Mouse (Mus musculus): ENCODE measurements at regions not wholly inside any gene's neighbourhood (a gene's known extent, or its start where the extent isn't known, plus 50 kb on each side); places are given as distances from the start of the nearest gene placed in this dataset.

DNA sequence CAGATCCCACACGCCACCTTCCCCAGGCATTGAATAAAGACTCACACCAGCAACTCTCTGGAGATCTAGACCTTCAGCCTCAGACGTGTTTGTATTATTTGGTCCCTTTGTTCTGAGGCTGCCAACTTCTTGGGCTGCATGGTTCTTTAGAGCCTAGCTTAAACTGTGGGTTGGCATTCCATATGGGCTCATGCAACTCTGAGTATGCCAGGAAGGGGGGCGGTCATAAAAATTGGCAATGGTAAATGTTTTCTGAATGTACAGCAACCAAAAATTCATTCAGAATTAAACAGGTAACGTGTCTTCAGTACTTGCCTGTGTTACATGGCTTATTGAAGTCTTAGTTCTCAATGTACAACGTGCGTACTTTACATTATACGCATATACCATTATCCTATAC is 103.1 kb downstream of the Dusp6 start:
- Histone ChIP-seq H3K4me3 (ENCODE audit: insufficient read depth, low read length) (no peak overlapping the region), H3K27ac (ENCODE audit: insufficient read depth, low read depth, low read length) (no peak overlapping the region)

DNA sequence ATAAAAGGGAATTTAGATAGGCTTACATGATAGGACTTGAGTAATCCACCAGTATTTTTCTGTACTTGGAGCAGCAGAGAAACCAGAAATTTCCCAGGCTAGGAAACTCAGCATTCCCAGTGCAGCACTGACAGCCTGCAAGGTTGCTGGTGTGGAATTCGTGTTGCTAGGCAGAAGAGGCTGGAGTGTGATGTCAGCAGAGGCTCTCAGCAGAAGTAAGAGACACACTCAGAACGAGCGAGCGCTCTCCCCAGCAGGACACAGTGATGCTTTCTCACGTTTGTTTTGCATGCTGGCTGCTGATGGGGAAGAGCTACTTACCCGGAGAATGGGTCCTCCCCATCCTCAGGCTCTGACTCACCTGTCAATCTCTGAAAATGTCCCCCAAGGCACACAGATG is 104.7 kb downstream of the Dusp6 start:
- Histone ChIP-seq H3K4me3 (ENCODE audit: insufficient read depth, low read length) (no peak overlapping the region), H3K27ac (ENCODE audit: insufficient read depth, low read depth, low read length) (no peak overlapping the region), H3K4me1 (ENCODE audit: control insufficient read depth, insufficient read depth, low read length) (no peaks in the 10 kb centered on the region)
- TF ChIP-seq CTCF (IDR thresholded peaks at IDR 0.05; ENCODE audit: low read depth, low read length) (no peak), POLR2A (IDR thresholded peaks at IDR 0.05; ENCODE audit: borderline replicate concordance, low read depth, low read length) (no peak)

More for the DNA sequence above, 103.1 kb downstream of the Dusp6 start:
- no peak for TF ChIP-seq POLR2A (IDR thresholded peaks at IDR 0.05; ENCODE audit: borderline replicate concordance, low read depth, low read length)
- no peak for TF ChIP-seq CTCF (IDR thresholded peaks at IDR 0.05; ENCODE audit: low read depth, low read length)
- H3K4me1 ChIP-seq (ENCODE audit: control insufficient read depth, insufficient read depth, low read length), result no peaks in the 10 kb centered on the region

GRCm38 (mm10) chr10:99375101-99375500 is 112.1 kb downstream of the Dusp6 start:
- no peak overlapping the region for H3K27ac ChIP-seq (ENCODE audit: insufficient read depth, low read depth, low read length)
- H3K4me1 ChIP-seq (ENCODE audit: control insufficient read depth, insufficient read depth, low read length), result peaks cover 10% of the 10 kb centered on the region
- H3K4me3 ChIP-seq (ENCODE audit: insufficient read depth, low read length), result no peak overlapping the region
- TF ChIP-seq POLR2A (IDR thresholded peaks at IDR 0.05; ENCODE audit: borderline replicate concordance, low read depth, low read length) (no peak), CTCF (IDR thresholded peaks at IDR 0.05; ENCODE audit: low read depth, low read length) (no peak)

DNA sequence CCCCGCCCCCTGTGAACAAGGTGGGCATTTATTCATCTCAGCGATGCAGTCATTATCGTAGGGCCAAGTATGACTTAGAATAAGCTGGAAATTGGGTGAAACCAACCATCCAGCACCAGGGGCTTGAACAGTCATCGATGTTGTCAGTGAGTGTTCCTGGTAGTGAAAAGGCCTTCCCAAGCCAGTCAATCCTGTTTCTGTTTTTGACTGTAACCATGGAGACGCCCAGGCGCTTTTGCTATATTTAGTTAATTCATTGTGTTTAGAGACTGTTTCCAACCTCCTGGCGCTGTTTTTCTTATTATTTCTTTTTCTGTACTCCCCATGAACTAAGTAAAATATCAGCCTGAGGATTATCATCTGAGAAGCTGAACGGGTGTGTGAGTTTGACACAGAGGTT is 113.4 kb downstream of the Dusp6 start:
- no peak overlapping the region for H3K27ac ChIP-seq (ENCODE audit: insufficient read depth, low read depth, low read length)
- peaks cover 16% of the 10 kb centered on the region for H3K4me1 ChIP-seq (ENCODE audit: control insufficient read depth, insufficient read depth, low read length)
- TF ChIP-seq POLR2A (IDR thresholded peaks at IDR 0.05; ENCODE audit: borderline replicate concordance, low read depth, low read length) (no peak), CTCF (IDR thresholded peaks at IDR 0.05; ENCODE audit: low read depth, low read length) (no peak)
- no peak overlapping the region for H3K4me3 ChIP-seq (ENCODE audit: insufficient read depth, low read length)

DNA sequence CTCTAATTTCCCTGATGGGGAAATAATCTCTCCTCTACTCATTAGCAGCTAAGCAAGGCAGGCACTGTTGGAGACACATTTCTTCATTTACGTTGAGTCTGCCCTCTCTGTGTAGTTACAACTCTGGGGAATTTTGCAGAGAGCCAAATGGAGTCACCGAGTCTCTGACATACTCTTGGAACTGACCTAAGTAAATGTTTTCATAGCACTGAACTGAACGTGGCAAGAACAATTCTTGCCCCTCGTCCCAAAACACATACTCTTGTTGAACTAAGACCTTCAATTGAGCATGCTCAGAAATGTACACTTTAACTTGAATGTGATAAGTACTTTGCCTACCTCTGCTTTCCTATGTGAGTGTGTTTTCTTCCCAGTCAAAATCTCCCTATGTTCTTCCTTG is 114.5 kb downstream of the Dusp6 start:
- H3K27ac ChIP-seq (ENCODE audit: insufficient read depth, low read depth, low read length), result no peak overlapping the region
- peaks cover 22% of the 10 kb centered on the region for H3K4me1 ChIP-seq (ENCODE audit: control insufficient read depth, insufficient read depth, low read length)
- no peak overlapping the region for H3K4me3 ChIP-seq (ENCODE audit: insufficient read depth, low read length)
- TF ChIP-seq POLR2A (IDR thresholded peaks at IDR 0.05; ENCODE audit: borderline replicate concordance, low read depth, low read length), result no peak
- TF ChIP-seq CTCF (IDR thresholded peaks at IDR 0.05; ENCODE audit: low read depth, low read length), result no peak

GRCm38 (mm10) chr10:99379156-99379555 is 116.1 kb downstream of the Dusp6 start:
- no peak overlapping the region for H3K27ac ChIP-seq (ENCODE audit: insufficient read depth, low read depth, low read length)
- no peak overlapping the region for H3K4me3 ChIP-seq (ENCODE audit: insufficient read depth, low read length)
- peaks cover 23% of the 10 kb centered on the region for H3K4me1 ChIP-seq (ENCODE audit: control insufficient read depth, insufficient read depth, low read length)
- TF ChIP-seq CTCF (IDR thresholded peaks at IDR 0.05; ENCODE audit: low read depth, low read length), result no peak
- TF ChIP-seq POLR2A (IDR thresholded peaks at IDR 0.05; ENCODE audit: borderline replicate concordance, low read depth, low read length), result no peak

DNA sequence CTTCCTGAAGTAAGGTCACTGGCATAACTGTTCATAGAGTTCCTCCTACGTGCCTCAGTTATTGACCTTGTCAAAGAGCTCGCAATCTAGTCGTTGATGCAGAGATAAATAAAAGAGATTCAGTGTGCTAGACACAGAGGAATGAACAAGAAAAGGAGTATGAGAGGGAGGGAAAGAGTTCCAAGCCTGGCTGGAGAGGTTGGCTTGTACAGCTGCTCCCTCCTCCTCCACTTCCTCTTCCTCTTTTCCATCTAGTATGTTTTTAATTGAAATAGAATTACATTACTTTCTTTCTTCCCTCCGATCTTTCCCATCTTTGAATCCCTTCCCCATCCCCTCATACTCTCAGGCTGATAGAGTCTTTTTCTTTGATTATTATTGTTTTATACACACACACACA is 117.1 kb downstream of the Dusp6 start:
- TF ChIP-seq POLR2A (IDR thresholded peaks at IDR 0.05; ENCODE audit: borderline replicate concordance, low read depth, low read length), result no peak
- no peak for TF ChIP-seq CTCF (IDR thresholded peaks at IDR 0.05; ENCODE audit: low read depth, low read length)
- no peak overlapping the region for H3K4me3 ChIP-seq (ENCODE audit: insufficient read depth, low read length)
- H3K4me1 ChIP-seq (ENCODE audit: control insufficient read depth, insufficient read depth, low read length), result peaks cover 30% of the 10 kb centered on the region
- peak overlapping the region; percentile 33; the same call in 1 of the 2 replicates for H3K27ac ChIP-seq (ENCODE audit: insufficient read depth, low read depth, low read length)

GRCm38 (mm10) chr10:99383028-99383427 is 120.0 kb downstream of the Dusp6 start:
- Histone ChIP-seq H3K4me1 (ENCODE audit: control insufficient read depth, insufficient read depth, low read length) (peaks cover 32% of the 10 kb centered on the region), H3K27ac (ENCODE audit: insufficient read depth, low read depth, low read length) (no peak overlapping the region), H3K4me3 (ENCODE audit: insufficient read depth, low read length) (no peak overlapping the region)
- TF ChIP-seq POLR2A (IDR thresholded peaks at IDR 0.05; ENCODE audit: borderline replicate concordance, low read depth, low read length) (no peak), CTCF (IDR thresholded peaks at IDR 0.05; ENCODE audit: low read depth, low read length) (no peak)

- TF ChIP-seq POLR2A (IDR thresholded peaks at IDR 0.05; ENCODE audit: borderline replicate concordance, low read depth, low read length), result no peak
- no peak for TF ChIP-seq CTCF (IDR thresholded peaks at IDR 0.05; ENCODE audit: low read depth, low read length)
- H3K27ac ChIP-seq (ENCODE audit: insufficient read depth, low read depth, low read length), result no peak overlapping the region
- no peak overlapping the region for H3K4me3 ChIP-seq (ENCODE audit: insufficient read depth, low read length)
- H3K4me1 ChIP-seq (ENCODE audit: control insufficient read depth, insufficient read depth, low read length), result peaks cover 32% of the 10 kb centered on the region
These were observed 121.3 kb downstream of the Dusp6 start for GRCm38 (mm10) chr10:99384366-99384765.

DNA sequence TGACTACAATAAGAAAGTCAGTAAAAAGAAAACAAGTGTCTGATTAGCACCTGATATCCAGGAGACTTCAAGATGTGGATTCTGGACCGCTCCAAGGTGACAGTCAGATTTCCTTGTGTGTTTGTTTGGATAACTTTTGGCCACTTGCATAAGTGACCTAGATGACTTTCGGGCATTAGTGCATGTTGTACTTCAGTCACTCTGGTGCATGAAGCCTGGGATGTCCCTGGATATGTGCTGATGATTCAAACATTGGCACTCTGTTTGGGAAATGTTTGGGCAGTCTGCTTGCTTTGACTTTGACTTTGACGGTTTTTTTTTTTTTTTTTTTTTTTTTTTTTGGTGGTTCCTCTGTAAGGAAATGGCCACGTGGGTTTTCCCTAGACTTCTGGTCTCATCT is 121.8 kb downstream of the Dusp6 start:
- Histone ChIP-seq H3K27ac (ENCODE audit: insufficient read depth, low read depth, low read length) (no peak overlapping the region), H3K4me3 (ENCODE audit: insufficient read depth, low read length) (no peak overlapping the region)
- TF ChIP-seq POLR2A (IDR thresholded peaks at IDR 0.05; ENCODE audit: borderline replicate concordance, low read depth, low read length) (no peak), CTCF (IDR thresholded peaks at IDR 0.05; ENCODE audit: low read depth, low read length) (no peak)

DNA sequence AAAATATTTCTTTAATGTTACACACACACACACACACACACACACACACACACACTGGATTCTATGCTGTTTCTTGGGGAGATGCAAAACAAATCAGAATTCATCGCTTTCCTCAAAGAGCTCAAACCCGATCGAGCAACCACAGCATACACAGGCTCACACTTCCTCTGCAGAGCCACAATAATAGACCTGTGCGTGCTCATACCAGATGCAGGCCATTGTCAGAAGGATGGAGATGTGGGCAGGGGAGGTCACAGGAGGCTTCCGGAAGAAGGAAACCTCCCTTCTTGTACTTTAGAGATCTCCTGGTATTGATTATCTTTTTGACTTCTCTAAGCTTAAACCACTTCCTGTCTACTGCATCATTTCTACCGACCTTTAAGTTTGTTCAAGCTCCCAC is 122.8 kb downstream of the Dusp6 start:
- no peak for TF ChIP-seq POLR2A (IDR thresholded peaks at IDR 0.05; ENCODE audit: borderline replicate concordance, low read depth, low read length)
- no peak for TF ChIP-seq CTCF (IDR thresholded peaks at IDR 0.05; ENCODE audit: low read depth, low read length)
- Histone ChIP-seq H3K4me1 (ENCODE audit: control insufficient read depth, insufficient read depth, low read length) (peaks cover 22% of the 10 kb centered on the region), H3K27ac (ENCODE audit: insufficient read depth, low read depth, low read length) (no peak overlapping the region), H3K4me3 (ENCODE audit: insufficient read depth, low read length) (no peak overlapping the region)

More for the DNA sequence above, 121.8 kb downstream of the Dusp6 start:
- H3K4me1 ChIP-seq (ENCODE audit: control insufficient read depth, insufficient read depth, low read length), result peaks cover 30% of the 10 kb centered on the region

Measured in bone marrow macrophage, adult 2 months (primary cell).